Mouse (Mus musculus): ENCODE measurements at regions not wholly inside any gene's neighbourhood (a gene's known extent, or its start where the extent isn't known, plus 50 kb on each side); places are given as distances from the start of the nearest gene placed in this dataset.

DNA sequence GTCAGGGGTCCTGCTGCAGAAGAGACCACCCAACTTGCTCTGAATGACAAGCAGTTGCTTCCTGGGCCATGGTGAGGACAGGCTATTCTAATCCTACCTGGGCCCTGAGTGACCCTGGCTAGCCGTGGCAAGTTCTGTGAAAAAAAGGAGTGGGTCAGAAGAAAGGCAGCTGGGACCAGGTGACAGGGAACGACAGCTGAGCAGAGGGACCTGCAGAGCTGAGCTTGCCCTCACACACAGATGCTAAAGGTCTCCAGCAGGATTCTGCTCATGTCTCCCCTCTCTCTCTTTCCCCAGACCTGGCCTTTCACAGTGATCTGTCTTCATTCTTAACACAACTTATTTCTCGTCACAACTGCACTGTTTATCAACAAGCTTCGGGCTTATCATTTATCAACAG lies 206.4 kb downstream of the Gm12728 start:
- H3K79me2 ChIP-seq (ENCODE audit: control insufficient read depth, insufficient read depth, low read length): no peaks in the 10 kb centered on the region
- DNase-seq (ENCODE audit: extremely low read depth, low read depth, low spot score): no peak
- no peaks in the 10 kb centered on the region for H3K4me1 ChIP-seq (ENCODE audit: control insufficient read depth, insufficient read depth, low read length)
- H3K27me3 ChIP-seq (ENCODE audit: control insufficient read depth, insufficient read depth, low read length): no peaks in the 10 kb centered on the region
- H3K4me3 ChIP-seq (ENCODE audit: insufficient read depth, low read depth, low read length): no peak overlapping the region
- no peak overlapping the region for H3K9ac ChIP-seq (ENCODE audit: low read depth, low read length)
- WGBS: 82% methylated on average over 4 of the region's 4 CpGs
- no peaks in the 10 kb centered on the region for H3K36me3 ChIP-seq (ENCODE audit: control insufficient read depth, insufficient read depth, low read length)
- TF ChIP-seq POLR2A (IDR thresholded peaks at IDR 0.05; ENCODE audit: extremely low read depth, insufficient read depth, low read length) (no peak), CTCF (IDR thresholded peaks at IDR 0.05; ENCODE audit: low read depth, low read length) (no peak)
- H3K27ac ChIP-seq (replicated peaks; ENCODE audit: insufficient read depth, low read depth, low read length): no peak overlapping the region

- WGBS: 79% methylated on average over 3 of the region's 3 CpGs
- H3K36me3 ChIP-seq (ENCODE audit: control insufficient read depth, insufficient read depth, low read length): no peaks in the 10 kb centered on the region
- no peaks in the 10 kb centered on the region for H3K4me1 ChIP-seq (ENCODE audit: control insufficient read depth, insufficient read depth, low read length)
- no peaks in the 10 kb centered on the region for H3K27me3 ChIP-seq (ENCODE audit: control insufficient read depth, insufficient read depth, low read length)
- no peak for DNase-seq (ENCODE audit: extremely low read depth, low read depth, low spot score)
- no peaks in the 10 kb centered on the region for H3K79me2 ChIP-seq (ENCODE audit: control insufficient read depth, insufficient read depth, low read length)
- H3K9ac ChIP-seq (ENCODE audit: low read depth, low read length): no peak overlapping the region
- H3K27ac ChIP-seq (replicated peaks; ENCODE audit: insufficient read depth, low read depth, low read length): no peak overlapping the region
- H3K4me3 ChIP-seq (ENCODE audit: insufficient read depth, low read depth, low read length): no peak overlapping the region
- TF ChIP-seq POLR2A (IDR thresholded peaks at IDR 0.05; ENCODE audit: extremely low read depth, insufficient read depth, low read length): no peak
- no peak for TF ChIP-seq CTCF (IDR thresholded peaks at IDR 0.05; ENCODE audit: low read depth, low read length)
Measured at GRCm38 (mm10) chr4:105996893-105997630, 207.4 kb downstream of the Gm12728 start.

DNA sequence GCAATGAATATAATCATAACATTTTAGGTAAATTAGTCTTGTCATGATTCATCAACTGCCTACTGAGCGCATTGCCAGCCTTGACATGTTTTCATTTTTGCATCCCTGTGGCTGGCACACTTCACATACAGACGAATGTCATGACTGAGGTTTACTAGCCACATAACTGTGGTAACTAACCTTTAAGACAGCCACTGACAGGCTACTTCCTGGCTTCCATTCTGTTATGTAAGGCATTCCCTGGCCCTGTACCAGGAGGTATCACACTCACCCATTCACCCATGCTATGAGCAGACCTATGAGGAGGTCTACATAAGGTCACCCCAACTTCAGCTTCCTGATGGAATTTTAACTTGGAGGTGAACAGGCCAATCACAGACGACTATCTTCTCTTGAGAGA lies 212.8 kb downstream of the Gm12728 start:
- no peaks in the 10 kb centered on the region for H3K4me1 ChIP-seq (ENCODE audit: control insufficient read depth, insufficient read depth, low read length)
- WGBS: 88% methylated on average over 3 of the region's 3 CpGs
- no peak overlapping the region for H3K9ac ChIP-seq (ENCODE audit: low read depth, low read length)
- H3K79me2 ChIP-seq (ENCODE audit: control insufficient read depth, insufficient read depth, low read length): no peaks in the 10 kb centered on the region
- H3K27ac ChIP-seq (replicated peaks; ENCODE audit: insufficient read depth, low read depth, low read length): no peak overlapping the region
- no peak overlapping the region for H3K4me3 ChIP-seq (ENCODE audit: insufficient read depth, low read depth, low read length)
- TF ChIP-seq POLR2A (IDR thresholded peaks at IDR 0.05; ENCODE audit: extremely low read depth, insufficient read depth, low read length) (no peak), CTCF (IDR thresholded peaks at IDR 0.05; ENCODE audit: low read depth, low read length) (no peak)
- no peaks in the 10 kb centered on the region for H3K27me3 ChIP-seq (ENCODE audit: control insufficient read depth, insufficient read depth, low read length)
- H3K36me3 ChIP-seq (ENCODE audit: control insufficient read depth, insufficient read depth, low read length): no peaks in the 10 kb centered on the region
- DNase-seq (ENCODE audit: extremely low read depth, low read depth, low spot score): no peak

DNA sequence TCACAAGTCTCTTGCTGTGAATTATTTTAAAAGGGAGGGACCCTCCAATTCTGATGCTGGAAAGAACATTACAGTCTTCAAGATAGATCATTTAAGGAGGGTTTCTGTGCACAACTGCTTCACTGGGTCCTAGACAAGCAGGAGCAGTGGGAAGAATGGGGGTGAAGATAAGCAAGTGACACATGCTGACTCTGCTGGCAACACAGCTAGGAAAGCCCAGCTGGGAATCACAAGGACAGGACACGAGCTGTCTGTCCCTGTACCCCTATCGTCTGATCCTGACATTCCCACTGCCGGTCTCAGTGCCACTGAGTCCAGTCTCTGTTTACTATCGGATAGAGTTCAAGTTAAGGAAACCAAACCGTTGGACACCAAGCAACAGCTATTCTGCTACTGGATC lies 216.3 kb downstream of the Gm12728 start:
- H3K27ac ChIP-seq (replicated peaks; ENCODE audit: insufficient read depth, low read depth, low read length): no peak overlapping the region
- H3K4me3 ChIP-seq (ENCODE audit: insufficient read depth, low read depth, low read length): no peak overlapping the region
- no peak overlapping the region for H3K9ac ChIP-seq (ENCODE audit: low read depth, low read length)
- DNase-seq (ENCODE audit: extremely low read depth, low read depth, low spot score): no peak
- H3K4me1 ChIP-seq (ENCODE audit: control insufficient read depth, insufficient read depth, low read length): no peaks in the 10 kb centered on the region
- H3K36me3 ChIP-seq (ENCODE audit: control insufficient read depth, insufficient read depth, low read length): no peaks in the 10 kb centered on the region
- H3K27me3 ChIP-seq (ENCODE audit: control insufficient read depth, insufficient read depth, low read length): no peaks in the 10 kb centered on the region
- 61% methylated on average over 5 of the region's 5 CpGs for WGBS
- no peak for TF ChIP-seq CTCF (IDR thresholded peaks at IDR 0.05; ENCODE audit: low read depth, low read length)
- no peaks in the 10 kb centered on the region for H3K79me2 ChIP-seq (ENCODE audit: control insufficient read depth, insufficient read depth, low read length)

GRCm38 (mm10) chr4:106007334-106008190 lies 217.9 kb downstream of the Gm12728 start:
- Histone ChIP-seq H3K4me3 (ENCODE audit: insufficient read depth, low read depth, low read length) (no peak overlapping the region), H3K27ac (replicated peaks; ENCODE audit: insufficient read depth, low read depth, low read length) (no peak overlapping the region), H3K4me1 (ENCODE audit: control insufficient read depth, insufficient read depth, low read length) (no peaks in the 10 kb centered on the region), H3K79me2 (ENCODE audit: control insufficient read depth, insufficient read depth, low read length) (no peaks in the 10 kb centered on the region), H3K27me3 (ENCODE audit: control insufficient read depth, insufficient read depth, low read length) (no peaks in the 10 kb centered on the region), H3K36me3 (ENCODE audit: control insufficient read depth, insufficient read depth, low read length) (no peaks in the 10 kb centered on the region), H3K9ac (ENCODE audit: low read depth, low read length) (no peak overlapping the region)
- TF ChIP-seq POLR2A (IDR thresholded peaks at IDR 0.05; ENCODE audit: extremely low read depth, insufficient read depth, low read length): no peak
- no peak for TF ChIP-seq CTCF (IDR thresholded peaks at IDR 0.05; ENCODE audit: low read depth, low read length)
- 78% methylated on average over 8 of the region's 8 CpGs for WGBS
- DNase-seq (ENCODE audit: extremely low read depth, low read depth, low spot score): no peak
